8 mouse cellular contexts compared by ENCODE assay signal in genomic region chr11:119362769-119363533, GRCm38 (mm10). TPM values are rescaled to one million over a fixed set of nuclear protein-coding genes. Genes with fewer than 3 reads are reported as not detected.
A peak's percentile ranks its signal among the peaks of the same experiment; 100 is the strongest.
DNase-seq lines count a peak whose midpoint lies in the region; ATAC-seq and TF ChIP-seq lines count a peak whose summit lies in the region.

No protein-coding gene starts in this region.

- H3K36me3 ChIP-seq in E14TG2a.4 (ENCODE audit: insufficient read depth, low read length) (peaks cover 2% of the 10 kb centered on the region; the same call in 1 of the 2 replicates), MEL (ENCODE audit: control insufficient read depth in 1 of 2, insufficient read depth in 2 of 2, low read length in 2 of 2) (no peaks in the 10 kb centered on the region)
- H3K36me3 ChIP-seq in forebrain, embryonic 15.5 days: no peaks in the 10 kb centered on the region
- no peaks in the 10 kb centered on the region for H3K36me3 ChIP-seq in megakaryocyte, embryonic 14.5 days (replicated peaks; ENCODE audit: low read length)

- no peak for DNase-seq in MEL (ENCODE audit: low read depth, low spot score)
- no peak for DNase-seq in ovary, adult 18-20 months (ENCODE audit: low spot score)
- DNase-seq in gastrocnemius, adult 18-20 months (ENCODE audit: low spot score): no peak
- DNase-seq in kidney, postnatal 25 days: no peak
- no peak for DNase-seq in gastrocnemius, adult 8-10 months (ENCODE audit: low spot score in 2 of 2)

- TF ChIP-seq CTCF in E14TG2a.4 (conservative IDR thresholded peaks at IDR 0.05; ENCODE audit: low read length): no peak
- TF ChIP-seq CTCF in MEL (IDR thresholded peaks at IDR 0.05 in 2 of 3, conservative IDR thresholded peaks at IDR 0.05 in 1 of 3; ENCODE audit: control insufficient read depth in 1 of 3, insufficient read depth in 1 of 3, low read depth in 2 of 3, low read length in 3 of 3, poor library complexity in 1 of 3, severe bottlenecking in 1 of 3): no peak

- H3K4me1 ChIP-seq in E14TG2a.4 (replicated peaks; ENCODE audit: low read depth, low read length) (peaks cover 25% of the 10 kb centered on the region), MEL (ENCODE audit: control insufficient read depth in 1 of 2, insufficient read depth in 2 of 2, low read length in 2 of 2) (no peaks in the 10 kb centered on the region; a peak in 1 of 4 replicates)
- peaks cover 5% of the 10 kb centered on the region; the same call in 1 of the 2 replicates for H3K4me1 ChIP-seq in forebrain, embryonic 15.5 days
- H3K4me1 ChIP-seq in megakaryocyte, embryonic 14.5 days: peaks cover 5% of the 10 kb centered on the region

- H3K27me3 ChIP-seq in E14TG2a.4 (ENCODE audit: insufficient read depth, low read length) (no peaks in the 10 kb centered on the region), MEL (ENCODE audit: control insufficient read depth in 1 of 2, insufficient read depth in 2 of 2, low read length in 2 of 2) (peaks cover 0 to 5% of the 10 kb centered on the region in 2 experiments; a peak in 1 of 4 replicates)
- H3K27me3 ChIP-seq in forebrain, embryonic 15.5 days: no peaks in the 10 kb centered on the region
- peaks cover 67% of the 10 kb centered on the region for H3K27me3 ChIP-seq in megakaryocyte, embryonic 14.5 days (replicated peaks)

- H3K4me3 ChIP-seq in E14TG2a.4 (replicated peaks; ENCODE audit: low read length): peak overlapping the region; percentile 54
- H3K4me3 ChIP-seq in MEL (ENCODE audit: control insufficient read depth in 1 of 2, insufficient read depth in 1 of 2, low read depth in 2 of 2, low read length in 2 of 2): peak overlapping the region in 1 of 2 experiments; percentile 37; a peak in 2 of 4 replicates
- H3K4me3 ChIP-seq in forebrain, embryonic 15.5 days: peak overlapping the region; percentile 8
- peak overlapping the region; percentile 39 for H3K4me3 ChIP-seq in megakaryocyte, embryonic 14.5 days (replicated peaks)

- TF ChIP-seq EP300 in MEL (IDR thresholded peaks at IDR 0.05; ENCODE audit: low read depth in 1 of 2, low read length in 2 of 2): no peak

- no peak for TF ChIP-seq POLR2A in MEL (IDR thresholded peaks at IDR 0.05; ENCODE audit: control insufficient read depth in 1 of 2, insufficient read depth in 1 of 2, low read depth in 1 of 2, low read length in 2 of 2, poor library complexity in 1 of 2)

- no peak overlapping the region for H3K27ac ChIP-seq in MEL (ENCODE audit: control insufficient read depth, low read depth, low read length)
- no peak overlapping the region for H3K27ac ChIP-seq in forebrain, embryonic 15.5 days (replicated peaks)

- peak overlapping the region; percentile 37 for H3K4me2 ChIP-seq in forebrain, embryonic 15.5 days (replicated peaks)

- WGBS in forebrain, embryonic 15.5 days: 14% methylated on average over 11 of the region's 11 CpGs

- no peak for TF ChIP-seq RAD21 in MEL (IDR thresholded peaks at IDR 0.05; ENCODE audit: low read depth, low read length)

- no peaks in the 10 kb centered on the region for H3K79me2 ChIP-seq in MEL (ENCODE audit: control insufficient read depth, insufficient read depth, low read length, poor library complexity)

- H3K9ac ChIP-seq in MEL (ENCODE audit: control insufficient read depth, low read depth, low read length, poor library complexity, severe bottlenecking): peak overlapping the region; percentile 20; the same call in 1 of the 2 replicates
- no peak overlapping the region for H3K9ac ChIP-seq in forebrain, embryonic 15.5 days (replicated peaks)

- H3K9me3 ChIP-seq in E14TG2a.4 (ENCODE audit: low read length): no peaks in the 10 kb centered on the region
- no peaks in the 10 kb centered on the region for H3K9me3 ChIP-seq in MEL (replicated peaks; ENCODE audit: insufficient read depth, low read length)
- no peaks in the 10 kb centered on the region for H3K9me3 ChIP-seq in forebrain, embryonic 15.5 days
- peaks cover 21% of the 10 kb centered on the region for H3K9me3 ChIP-seq in megakaryocyte, embryonic 14.5 days

- no peak for ATAC-seq in forebrain, embryonic 15.5 days (replicated peaks)

TF ChIP-seq in MEL, 35 proteins besides CTCF, POLR2A, EP300 and RAD21:
- TF ChIP-seq MEF2A (IDR thresholded peaks at IDR 0.05; ENCODE audit: extremely low read depth, insufficient replicate concordance, low read depth, low read length, poor library complexity, severe bottlenecking): no peak
- TF ChIP-seq GABPA (IDR thresholded peaks at IDR 0.05; ENCODE audit: low read depth, low read length): no peak
- no peak for TF ChIP-seq MYB (IDR thresholded peaks at IDR 0.05; ENCODE audit: low read depth, low read length)
- no peak for TF ChIP-seq MAZ (IDR thresholded peaks at IDR 0.05; ENCODE audit: low read depth, low read length)
- TF ChIP-seq NELFE (IDR thresholded peaks at IDR 0.05; ENCODE audit: low read depth, low read length): no peak
- no peak for TF ChIP-seq USF2 (IDR thresholded peaks at IDR 0.05; ENCODE audit: borderline replicate concordance in 1 of 2, insufficient read depth in 1 of 2, low read depth in 1 of 2, low read length in 2 of 2)
- no peak for TF ChIP-seq ZC3H11A (IDR thresholded peaks at IDR 0.05; ENCODE audit: low read depth, low read length)
- TF ChIP-seq RCOR1 (IDR thresholded peaks at IDR 0.05; ENCODE audit: low read depth, low read length): no peak
- TF ChIP-seq NRF1 (IDR thresholded peaks at IDR 0.05; ENCODE audit: insufficient read depth, low read depth, low read length, poor library complexity, severe bottlenecking): no peak

RNA-seq across cellular contexts. Expression of gene Slc26a11, which starts 7.6 kb away (rescaled TPM):
- not detected in 2 replicates for total RNA-seq in MEL (2012; rRNA removed)
- under 1 TPM in 1 of 2 experiments, not detected in 1; 0.04 TPM for polyA plus RNA-seq in MEL (2012; ENCODE audit: insufficient read depth in 1 of 2, insufficient read length in 2 of 2, low read depth in 1 of 2, low replicate concordance in 2 of 2, missing spikeins in 1 of 2)
- 3.5 and 3.9 TPM in 2 replicates for polyA plus RNA-seq in forebrain, embryonic 15.5 days (2015; fragmentation: Nextera tagmentation; extraction: Ambion mirVana)
- 1.5 and 2.0 TPM in 2 replicates for polyA plus RNA-seq in megakaryocyte, embryonic 14.5 days (2012; ENCODE audit: insufficient read depth, low replicate concordance)
- 1 to 10 TPM; 2.4 to 2.8 TPM for total RNA-seq in gastrocnemius, adult 18-20 months (2021)
- 1 to 10 TPM; 2.5 to 4.2 (median 3.0) TPM for total RNA-seq in gastrocnemius, adult 8-10 months (2022)

RNA-seq across cellular contexts. Expression of gene Sgsh, which starts 7.6 kb away (rescaled TPM):
- total RNA-seq in MEL (2012; rRNA removed): 0.12 TPM in 1 of 2 replicates, not detected in the other
- polyA plus RNA-seq in MEL (2012; ENCODE audit: insufficient read depth in 1 of 2, insufficient read length in 2 of 2, low read depth in 1 of 2, low replicate concordance in 2 of 2, missing spikeins in 1 of 2): under 1 TPM in 1 of 2 experiments, not detected in 1; 0.25 TPM
- 3.0 and 3.7 TPM in 2 replicates for polyA plus RNA-seq in forebrain, embryonic 15.5 days (2015; fragmentation: Nextera tagmentation; extraction: Ambion mirVana)
- polyA plus RNA-seq in megakaryocyte, embryonic 14.5 days (2012; ENCODE audit: insufficient read depth, low replicate concordance): 3.4 TPM in 1 of 2 replicates, not detected in the other
- 1 to 10 TPM; 3.3 to 3.4 TPM for total RNA-seq in gastrocnemius, adult 18-20 months (2021)
- total RNA-seq in gastrocnemius, adult 8-10 months (2022): 1 to 10 TPM; 2.3 to 3.8 (median 2.7) TPM

RNA-seq across cellular contexts. Expression of gene Rnf213, which starts 29.9 kb away (rescaled TPM):
- 6.6 and 11.6 TPM in 2 replicates for total RNA-seq in MEL (2012; rRNA removed)
- polyA plus RNA-seq in MEL (2012; ENCODE audit: insufficient read depth in 1 of 2, insufficient read length in 2 of 2, low read depth in 1 of 2, low replicate concordance in 2 of 2, missing spikeins in 1 of 2): 10 to 100 TPM in 1 of 2 experiments, not detected in 1; 10.7 TPM
- polyA plus RNA-seq in forebrain, embryonic 15.5 days (2015; fragmentation: Nextera tagmentation; extraction: Ambion mirVana): 0.75 and 1.4 TPM in 2 replicates
- polyA plus RNA-seq in megakaryocyte, embryonic 14.5 days (2012; ENCODE audit: insufficient read depth, low replicate concordance): 1.2 TPM in 1 of 2 replicates, not detected in the other
- total RNA-seq in gastrocnemius, adult 18-20 months (2021): 1 to 10 TPM; 5.7 to 6.6 TPM
- total RNA-seq in gastrocnemius, adult 8-10 months (2022): 1 to 10 TPM; 4.5 to 7.0 (median 5.8) TPM

RNA-seq across cellular contexts. Expression of gene Card14, which starts 55.4 kb away (rescaled TPM):
- total RNA-seq in MEL (2012; rRNA removed): not detected in 2 replicates
- polyA plus RNA-seq in MEL (2012; ENCODE audit: insufficient read depth in 1 of 2, insufficient read length in 2 of 2, low read depth in 1 of 2, low replicate concordance in 2 of 2, missing spikeins in 1 of 2): not detected
- polyA plus RNA-seq in forebrain, embryonic 15.5 days (2015; fragmentation: Nextera tagmentation; extraction: Ambion mirVana): 0.09 and 0.18 TPM in 2 replicates
- not detected in 2 replicates for polyA plus RNA-seq in megakaryocyte, embryonic 14.5 days (2012; ENCODE audit: insufficient read depth, low replicate concordance)
- total RNA-seq in gastrocnemius, adult 18-20 months (2021): under 1 TPM; 0.21 to 0.34 TPM
- total RNA-seq in gastrocnemius, adult 8-10 months (2022): under 1 TPM; 0.10 to 0.25 (median 0.22) TPM
